Mouse (Mus musculus) adipose tissue, adult 10 weeks (tissue): Measurements from ENCODE around the gene Angptl4. TPM values are rescaled to one million over a fixed set of nuclear protein-coding genes. Genes with fewer than 3 reads are reported as not detected.

Experiments used
- polyA plus RNA-seq: library from polyadenylated mRNA; stranded (reverse); fragments of 350-450 nt; fragmentation: Illumina TruSeq; extraction: RNeasy Lipid Tissue Mini Kit (QIAGEN cat#74804); gene quantifications from one replicate; pipeline ENCODE4 v1.2.3, GENCODE M21; 2014; ENCODE audit warnings: low read depth, low replicate concordance

The Angptl4 gene
- polyA plus RNA-seq, result 245 TPM

GRCm38 (mm10) chr17:33781124-33781977, at the start of gene Angptl4:
Gene Angptl4 (minus strand): TSS chr17:33781830.

GRCm38 (mm10) chr17:33824084-33824996, 42.7 kb upstream of the Angptl4 start, which contains the start of the genes Rps28 and Ndufa7:
Gene Rps28 (minus strand): TSS chr17:33824562.
Gene Ndufa7 (plus strand): TSS chr17:33824572.

GRCm38 (mm10) chr17:33810334-33811141, 28.9 kb upstream of the Angptl4 start, which contains the start of gene Kank3:
Gene Kank3 (plus strand): TSS chr17:33810519.

GRCm38 (mm10) chr17:33760255-33761165, 21.1 kb downstream of the Angptl4 start, which contains the start of gene Rab11b:
Gene Rab11b (minus strand): TSS chr17:33760530.

Other genes with a start within 250 kb of the Angptl4 start
- gene Myo1f, start 226.1 kb downstream of the Angptl4 start, polyA plus RNA-seq, result 7.1 TPM
- 39.7 TPM for gene Zfp414, start 152.7 kb downstream of the Angptl4 start, polyA plus RNA-seq
- gene Pram1, start 143.8 kb downstream of the Angptl4 start, polyA plus RNA-seq, result not detected
- 128 TPM for gene Hnrnpm, start 95.0 kb downstream of the Angptl4 start, polyA plus RNA-seq
- 86.5 TPM for gene March2, start 63.2 kb downstream of the Angptl4 start, polyA plus RNA-seq
- gene Rab11b, start 21.3 kb downstream of the Angptl4 start, polyA plus RNA-seq, result 136 TPM
- 91.1 TPM for gene Kank3, start 28.7 kb upstream of the Angptl4 start, polyA plus RNA-seq
- 1,499 TPM for gene Rps28, start 42.7 kb upstream of the Angptl4 start, polyA plus RNA-seq
- 425 TPM for gene Ndufa7, start 42.7 kb upstream of the Angptl4 start, polyA plus RNA-seq
- 72.7 TPM for gene Cd320, start 61.3 kb upstream of the Angptl4 start, polyA plus RNA-seq
- gene Gm7029, start 92.0 kb upstream of the Angptl4 start, polyA plus RNA-seq, result not detected
- 1.9 TPM for gene Kifc1, start 108.8 kb upstream of the Angptl4 start, polyA plus RNA-seq
- gene Platr17, start 123.3 kb upstream of the Angptl4 start, polyA plus RNA-seq, result not detected
- gene Daxx, start 127.6 kb upstream of the Angptl4 start, polyA plus RNA-seq, result 29.2 TPM
- gene Tapbp, start 134.1 kb upstream of the Angptl4 start, polyA plus RNA-seq, result 147 TPM
- 25.1 TPM for gene Zbtb22, start 134.1 kb upstream of the Angptl4 start, polyA plus RNA-seq
- 66.6 TPM for gene Rgl2, start 147.7 kb upstream of the Angptl4 start, polyA plus RNA-seq
- gene Pfdn6, start 158.5 kb upstream of the Angptl4 start, polyA plus RNA-seq, result 70.9 TPM
- gene Wdr46, start 158.8 kb upstream of the Angptl4 start, polyA plus RNA-seq, result 14.0 TPM
- gene B3galt4, start 169.7 kb upstream of the Angptl4 start, polyA plus RNA-seq, result 5.6 TPM
- gene Vps52, start 174.0 kb upstream of the Angptl4 start, polyA plus RNA-seq, result 36.0 TPM
- 1,863 TPM for gene Rps18, start 174.2 kb upstream of the Angptl4 start, polyA plus RNA-seq
- gene H2-K1, start 218.5 kb upstream of the Angptl4 start, polyA plus RNA-seq, result 1,539 TPM
- gene Ring1, start 242.8 kb upstream of the Angptl4 start, polyA plus RNA-seq, result 30.7 TPM
- 92.5 TPM for gene H2-Ke6, start 246.2 kb upstream of the Angptl4 start, polyA plus RNA-seq
- gene Slc39a7, start 249.9 kb upstream of the Angptl4 start, polyA plus RNA-seq, result 158 TPM
- 38.6 TPM for gene Rxrb, start 250.0 kb upstream of the Angptl4 start, polyA plus RNA-seq